Mouse (Mus musculus) cortical plate, adult 2 months (tissue): ENCODE measurements around the gene Enam.

Experiments
- CTCF ChIP-seq: fragments of 200-500 bp; IDR thresholded peaks from 2 replicates; pipeline ENCODE4 v1.5.1; 2011; ENCODE audit warnings: mild to moderate bottlenecking, control low read depth, low read length; ENCODE audit not compliant: insufficient read depth; ENCODE audit errors: extremely low read depth
- POLR2A ChIP-seq: fragments of 200-500 bp; IDR thresholded peaks from 2 replicates; pipeline ENCODE4 v1.6.1; 2011; ENCODE audit warnings: mild to moderate bottlenecking, low read length, control low read depth; ENCODE audit not compliant: insufficient read depth; ENCODE audit errors: extremely low read depth

DNA sequence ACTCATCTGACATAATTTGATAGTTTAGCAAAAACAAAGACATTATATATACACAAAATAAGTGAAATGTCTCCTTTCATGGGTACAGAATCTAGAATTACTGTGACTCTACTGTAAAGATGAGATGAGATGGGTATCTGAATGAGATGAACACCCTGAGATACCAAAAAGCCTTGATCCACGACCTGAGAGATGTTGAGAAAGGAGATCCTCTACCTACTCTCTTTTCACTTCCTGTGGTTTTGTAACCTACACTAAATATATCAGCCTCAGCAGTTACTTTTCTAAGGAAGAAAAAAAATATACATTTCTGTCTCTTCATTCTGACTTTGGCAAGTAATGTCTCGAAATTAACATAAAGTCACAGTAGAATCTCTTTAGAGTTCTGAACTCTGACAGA is 1.2 kb downstream of the Enam start:
- TF ChIP-seq CTCF, result no peak
- no peak for TF ChIP-seq POLR2A
